Mouse (Mus musculus): Measurements from ENCODE around the gene Tex21. TPM values are rescaled to one million over a fixed set of nuclear protein-coding genes. Genes with fewer than 3 reads are reported as not detected.

The Tex21 gene
- total RNA-seq (2014; rRNA removed), result not detected in 2 replicates
- polyA plus RNA-seq (2012; rRNA removed), result not detected in 2 replicates

DNA sequence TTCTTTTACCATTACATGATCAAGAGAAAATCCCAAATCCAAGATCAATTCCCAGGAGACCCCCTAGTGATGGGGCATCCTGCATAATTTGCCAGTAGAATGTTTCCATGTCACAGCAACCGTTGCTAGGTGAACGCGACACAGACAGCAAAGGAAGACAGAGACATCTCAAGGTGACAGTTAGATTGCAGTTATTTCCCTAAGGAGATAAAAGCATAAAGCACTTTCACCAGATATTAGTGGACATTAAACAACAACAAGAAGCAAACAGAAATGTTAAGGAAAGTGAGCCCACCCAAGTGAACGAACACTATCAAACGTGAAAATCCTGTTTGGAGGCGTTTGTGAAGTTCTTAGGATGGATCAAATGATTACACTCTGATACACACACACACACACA, at the start of gene Tex21:
Gene Tex21, minus strand, starts transcription at position 101 of the 400 bp plus-strand sequence.
- Histone ChIP-seq H3K27ac (replicated peaks; ENCODE audit: insufficient read depth, low read depth, low read length) (no peak within 1 kb of the TSS), H3K27me3 (ENCODE audit: control insufficient read depth, insufficient read depth, low read length) (no peaks in the 10 kb centered on the region), H3K4me1 (ENCODE audit: control insufficient read depth, insufficient read depth, low read length) (no peaks in the 10 kb centered on the region), H3K36me3 (ENCODE audit: control insufficient read depth, insufficient read depth, low read length) (no peaks in the 10 kb centered on the region), H3K9ac (ENCODE audit: low read depth, low read length) (no peak within 1 kb of the TSS), H3K79me2 (ENCODE audit: control insufficient read depth, insufficient read depth, low read length) (no peaks in the 10 kb centered on the region), H3K4me3 (ENCODE audit: insufficient read depth, low read depth, low read length) (no peak within 1 kb of the TSS)
- WGBS, result 91% methylated on average over 6 of the region's 6 CpGs
- TF ChIP-seq CTCF (IDR thresholded peaks at IDR 0.05; ENCODE audit: low read depth, low read length) (no peak), POLR2A (IDR thresholded peaks at IDR 0.05; ENCODE audit: extremely low read depth, insufficient read depth, low read length) (no peak)
- no peak for DNase-seq (ENCODE audit: extremely low read depth, low read depth, low spot score)

DNA sequence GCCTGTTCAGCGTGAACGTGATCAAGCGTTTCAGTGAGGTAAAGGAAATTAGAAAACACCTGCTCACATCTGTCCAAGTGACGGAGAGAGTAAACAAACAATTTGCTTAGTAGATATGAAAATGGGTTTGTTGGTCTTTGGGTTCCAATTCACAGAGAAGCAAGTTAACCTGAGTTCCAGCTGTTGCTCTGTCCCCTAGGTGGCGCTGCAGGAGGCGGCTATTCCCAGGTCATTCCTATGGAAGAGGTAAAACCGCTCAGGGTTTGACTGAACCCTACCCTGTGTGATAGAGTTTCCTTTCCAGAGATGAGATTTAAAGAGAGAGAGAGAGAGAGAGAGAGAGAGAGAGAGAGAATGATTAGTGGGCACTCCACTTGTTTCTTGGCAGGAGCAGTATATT, 46.6 kb upstream of the Tex21 start:
- DNase-seq (ENCODE audit: extremely low read depth, low read depth, low spot score), result peak; percentile 55
- no peak overlapping the region for H3K9ac ChIP-seq (ENCODE audit: low read depth, low read length)
- no peak for TF ChIP-seq POLR2A (IDR thresholded peaks at IDR 0.05; ENCODE audit: extremely low read depth, insufficient read depth, low read length)
- peak; percentile 88 for TF ChIP-seq CTCF (IDR thresholded peaks at IDR 0.05; ENCODE audit: low read depth, low read length)
- H3K36me3 ChIP-seq (ENCODE audit: control insufficient read depth, insufficient read depth, low read length), result peaks cover 81% of the 10 kb centered on the region
- H3K27ac ChIP-seq (replicated peaks; ENCODE audit: insufficient read depth, low read depth, low read length), result no peak overlapping the region
- 38% methylated on average over 7 of the region's 7 CpGs for WGBS
- no peaks in the 10 kb centered on the region; the same call in 1 of the 2 replicates for H3K79me2 ChIP-seq (ENCODE audit: control insufficient read depth, insufficient read depth, low read length)
- H3K27me3 ChIP-seq (ENCODE audit: control insufficient read depth, insufficient read depth, low read length), result no peaks in the 10 kb centered on the region
- H3K4me1 ChIP-seq (ENCODE audit: control insufficient read depth, insufficient read depth, low read length), result peaks cover 4% of the 10 kb centered on the region
- no peak overlapping the region; the same call in 1 of the 2 replicates for H3K4me3 ChIP-seq (ENCODE audit: insufficient read depth, low read depth, low read length)

DNA sequence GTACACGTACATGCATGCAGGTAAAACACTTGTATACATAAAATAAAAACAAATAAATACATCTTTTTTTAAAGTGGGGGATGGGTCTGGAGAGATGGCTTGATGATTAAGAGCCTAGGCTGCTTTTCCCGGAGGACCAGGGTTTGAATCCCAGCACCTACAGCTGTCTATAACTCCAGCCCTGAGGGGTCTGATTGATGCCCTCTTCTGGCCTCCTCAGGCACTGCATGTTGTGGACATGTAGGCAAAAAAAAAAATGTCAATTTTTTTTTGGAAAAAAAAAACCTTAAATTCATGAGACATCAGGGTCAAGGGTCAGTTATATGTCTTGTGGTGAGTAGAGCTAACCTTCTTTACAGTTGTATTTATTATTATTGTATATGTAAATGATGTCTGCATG, 43.7 kb upstream of the Tex21 start:
- TF ChIP-seq CTCF (IDR thresholded peaks at IDR 0.05; ENCODE audit: low read depth, low read length) (peak; percentile 48; the same call in 1 of the 2 replicates), POLR2A (IDR thresholded peaks at IDR 0.05; ENCODE audit: extremely low read depth, insufficient read depth, low read length) (no peak)
- H3K36me3 ChIP-seq (ENCODE audit: control insufficient read depth, insufficient read depth, low read length), result peaks cover 66% of the 10 kb centered on the region
- H3K27ac ChIP-seq (replicated peaks; ENCODE audit: insufficient read depth, low read depth, low read length), result no peak overlapping the region
- no peak overlapping the region for H3K4me3 ChIP-seq (ENCODE audit: insufficient read depth, low read depth, low read length)
- no peak for DNase-seq (ENCODE audit: extremely low read depth, low read depth, low spot score)
- H3K79me2 ChIP-seq (ENCODE audit: control insufficient read depth, insufficient read depth, low read length), result no peaks in the 10 kb centered on the region; the same call in 1 of the 2 replicates
- H3K4me1 ChIP-seq (ENCODE audit: control insufficient read depth, insufficient read depth, low read length), result peaks cover 4% of the 10 kb centered on the region
- H3K9ac ChIP-seq (ENCODE audit: low read depth, low read length), result no peak overlapping the region
- WGBS, result 95% methylated on average over 2 of the region's 2 CpGs
- H3K27me3 ChIP-seq (ENCODE audit: control insufficient read depth, insufficient read depth, low read length), result no peaks in the 10 kb centered on the region

DNA sequence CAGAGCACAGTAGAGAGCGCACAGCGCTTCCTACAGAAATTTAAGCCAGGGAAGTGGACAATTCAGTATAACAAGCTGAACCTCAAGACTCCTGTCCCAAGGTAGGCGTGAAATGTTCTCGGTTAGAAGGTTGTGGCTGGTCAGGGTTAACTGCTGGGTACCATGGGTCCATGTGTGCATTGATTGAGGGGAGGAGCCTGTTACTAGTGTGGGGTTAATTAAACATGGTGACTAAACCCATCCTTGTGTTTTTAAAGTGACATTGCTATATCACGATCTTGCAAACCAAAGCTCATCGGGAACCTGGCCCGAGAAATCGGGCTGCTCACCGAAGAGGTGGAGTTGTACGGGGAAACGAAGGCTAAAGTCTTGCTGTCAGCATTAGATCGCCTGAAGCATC, 42.9 kb upstream of the Tex21 start:
- Histone ChIP-seq H3K36me3 (ENCODE audit: control insufficient read depth, insufficient read depth, low read length) (peaks cover 67% of the 10 kb centered on the region), H3K9ac (ENCODE audit: low read depth, low read length) (no peak overlapping the region), H3K27ac (replicated peaks; ENCODE audit: insufficient read depth, low read depth, low read length) (peak overlapping the region; percentile 29; the same call in 1 of the 2 replicates), H3K27me3 (ENCODE audit: control insufficient read depth, insufficient read depth, low read length) (no peaks in the 10 kb centered on the region), H3K79me2 (ENCODE audit: control insufficient read depth, insufficient read depth, low read length) (no peaks in the 10 kb centered on the region; the same call in 1 of the 2 replicates), H3K4me3 (ENCODE audit: insufficient read depth, low read depth, low read length) (no peak overlapping the region), H3K4me1 (ENCODE audit: control insufficient read depth, insufficient read depth, low read length) (peaks cover 4% of the 10 kb centered on the region)
- TF ChIP-seq CTCF (IDR thresholded peaks at IDR 0.05; ENCODE audit: low read depth, low read length) (no peak), POLR2A (IDR thresholded peaks at IDR 0.05; ENCODE audit: extremely low read depth, insufficient read depth, low read length) (no peak)
- whole genome bisulfite sequencing, result 36% methylated on average over 12 of the region's 12 CpGs
- peak; percentile 75 for DNase-seq (ENCODE audit: extremely low read depth, low read depth, low spot score)

DNA sequence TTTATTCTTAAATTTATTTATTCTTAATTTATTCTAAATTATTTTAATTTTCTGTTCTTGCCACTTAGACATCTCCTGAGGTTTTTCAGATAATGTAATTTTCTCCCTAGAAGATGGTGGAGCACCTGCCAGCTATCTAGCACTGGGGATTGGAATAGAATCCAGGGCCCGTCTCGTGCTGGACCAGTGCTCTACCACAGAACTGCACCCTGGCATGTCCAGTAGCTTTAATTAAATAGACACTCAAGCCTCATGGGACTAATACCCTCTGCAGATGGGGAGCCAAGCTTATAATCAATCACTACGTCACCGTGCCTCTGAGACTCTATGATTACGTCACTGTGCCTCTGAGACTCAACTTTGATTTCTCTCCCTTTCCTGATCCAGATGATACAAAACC, 41.9 kb upstream of the Tex21 start:
- H3K4me3 ChIP-seq (ENCODE audit: insufficient read depth, low read depth, low read length), result no peak overlapping the region
- no peak for TF ChIP-seq POLR2A (IDR thresholded peaks at IDR 0.05; ENCODE audit: extremely low read depth, insufficient read depth, low read length)
- no peak for TF ChIP-seq CTCF (IDR thresholded peaks at IDR 0.05; ENCODE audit: low read depth, low read length)
- H3K36me3 ChIP-seq (ENCODE audit: control insufficient read depth, insufficient read depth, low read length), result peaks cover 67% of the 10 kb centered on the region
- no peaks in the 10 kb centered on the region for H3K27me3 ChIP-seq (ENCODE audit: control insufficient read depth, insufficient read depth, low read length)
- peak overlapping the region; percentile 11 for H3K27ac ChIP-seq (replicated peaks; ENCODE audit: insufficient read depth, low read depth, low read length)
- WGBS, result 29% methylated on average over 5 of the region's 5 CpGs
- H3K9ac ChIP-seq (ENCODE audit: low read depth, low read length), result no peak overlapping the region
- no peaks in the 10 kb centered on the region; the same call in 1 of the 2 replicates for H3K79me2 ChIP-seq (ENCODE audit: control insufficient read depth, insufficient read depth, low read length)
- peaks cover 4% of the 10 kb centered on the region for H3K4me1 ChIP-seq (ENCODE audit: control insufficient read depth, insufficient read depth, low read length)
- DNase-seq (ENCODE audit: extremely low read depth, low read depth, low spot score), result peak; percentile 47

DNA sequence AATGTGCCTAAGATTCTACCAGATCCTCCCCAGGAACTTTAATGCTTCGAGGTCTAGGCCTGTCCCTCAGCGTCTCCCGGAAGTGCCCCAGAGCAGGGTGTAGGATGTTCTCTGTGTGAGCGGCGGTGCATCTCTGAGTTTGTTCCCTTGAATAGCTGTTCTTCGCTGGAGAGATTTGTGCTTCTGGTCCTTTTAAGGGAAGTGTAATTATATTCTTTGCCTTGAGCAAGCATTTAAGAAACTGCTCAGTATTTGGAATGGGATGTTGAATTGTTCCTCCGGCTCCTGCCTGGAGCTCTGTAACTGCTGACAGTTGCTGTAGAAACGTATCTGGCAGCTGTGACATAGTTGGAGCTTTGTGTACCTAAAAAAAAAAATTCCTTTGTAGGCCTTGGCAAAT, 41.4 kb upstream of the Tex21 start:
- Histone ChIP-seq H3K27me3 (ENCODE audit: control insufficient read depth, insufficient read depth, low read length) (no peaks in the 10 kb centered on the region), H3K9ac (ENCODE audit: low read depth, low read length) (no peak overlapping the region), H3K4me3 (ENCODE audit: insufficient read depth, low read depth, low read length) (no peak overlapping the region), H3K4me1 (ENCODE audit: control insufficient read depth, insufficient read depth, low read length) (peaks cover 4% of the 10 kb centered on the region), H3K27ac (replicated peaks; ENCODE audit: insufficient read depth, low read depth, low read length) (no peak overlapping the region), H3K36me3 (ENCODE audit: control insufficient read depth, insufficient read depth, low read length) (peaks cover 68% of the 10 kb centered on the region), H3K79me2 (ENCODE audit: control insufficient read depth, insufficient read depth, low read length) (no peaks in the 10 kb centered on the region; the same call in 1 of the 2 replicates)
- 85% methylated on average over 8 of the region's 8 CpGs for WGBS
- no peak for TF ChIP-seq POLR2A (IDR thresholded peaks at IDR 0.05; ENCODE audit: extremely low read depth, insufficient read depth, low read length)
- TF ChIP-seq CTCF (IDR thresholded peaks at IDR 0.05; ENCODE audit: low read depth, low read length), result no peak
- DNase-seq (ENCODE audit: extremely low read depth, low read depth, low spot score), result no peak

Measured in liver, adult 2 months (tissue).